Mouse (Mus musculus): ENCODE results near the gene Lingo1. TPM values are rescaled to one million over a fixed set of nuclear protein-coding genes. Genes with fewer than 3 reads are reported as not detected.

Lingo1 gene
- polyA plus RNA-seq, 1 experiment from 2014 or later: 3.2 TPM

DNA sequence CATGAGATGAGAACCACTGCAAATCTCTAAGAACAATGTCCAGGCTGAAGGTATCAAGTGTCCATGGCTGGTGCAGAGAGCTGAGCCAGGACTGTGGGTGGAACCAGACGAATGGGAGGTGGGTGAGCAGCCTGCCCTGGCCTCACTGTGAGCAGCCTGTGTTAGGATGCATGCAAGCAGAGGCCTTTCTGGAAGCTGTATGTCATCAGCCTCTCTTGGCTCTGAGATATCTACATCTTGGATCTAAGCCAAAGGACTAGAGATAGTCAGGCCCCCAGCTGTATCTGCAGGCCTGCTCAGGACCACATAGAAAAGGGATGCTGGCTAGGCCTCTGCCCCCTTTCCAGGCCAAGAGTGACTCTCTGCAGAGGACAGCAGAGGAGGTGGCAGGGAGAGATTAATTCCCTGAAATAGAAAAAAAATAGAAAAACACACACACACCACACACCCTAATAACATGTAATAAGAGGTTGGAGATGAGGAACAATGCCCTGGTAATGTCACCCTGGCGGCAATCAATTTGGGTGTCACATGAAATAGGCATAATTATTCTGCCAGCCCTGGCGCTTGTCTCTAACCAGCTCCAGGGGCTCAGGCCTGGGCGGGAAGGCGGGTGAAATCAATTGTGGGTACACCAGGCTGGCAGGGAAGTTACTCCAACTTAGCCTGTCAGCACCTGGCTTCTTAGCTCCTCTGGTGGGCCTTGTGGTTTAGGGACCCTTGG lies 166.4 kb downstream of the Lingo1 start:
- DNase-seq (ENCODE audit: low spot score) (peak; percentile 33), ATAC-seq (replicated peaks; ENCODE audit: low FRiP score, low read depth) (no peak)
- H3K4me3 ChIP-seq (replicated peaks; ENCODE audit: low read depth, low read length): no peak overlapping the region
- no peaks in the 10 kb centered on the region; the same call in 1 of the 2 replicates for H3K4me1 ChIP-seq (replicated peaks; ENCODE audit: insufficient read depth, low read length)
- H3K27me3 ChIP-seq (ENCODE audit: insufficient read depth, low read length): 0 out of 2 replicates have a peak, but pooled peaks cover 3% of the 10 kb centered on the region
- H3K9me3 ChIP-seq (replicated peaks; ENCODE audit: low read length): no peaks in the 10 kb centered on the region
- no peak for TF ChIP-seq CTCF (IDR thresholded peaks at IDR 0.05; ENCODE audit: low read depth)
- no peak overlapping the region for H3K27ac ChIP-seq
- no peak overlapping the region for H3K9ac ChIP-seq (ENCODE audit: low read depth, low read length)
- 81% methylated on average over 5 of the region's 5 CpGs for WGBS
- H3K4me2 ChIP-seq (ENCODE audit: low read length): no peak overlapping the region
- H3K36me3 ChIP-seq (ENCODE audit: insufficient read depth, low read length): no peaks in the 10 kb centered on the region

DNA sequence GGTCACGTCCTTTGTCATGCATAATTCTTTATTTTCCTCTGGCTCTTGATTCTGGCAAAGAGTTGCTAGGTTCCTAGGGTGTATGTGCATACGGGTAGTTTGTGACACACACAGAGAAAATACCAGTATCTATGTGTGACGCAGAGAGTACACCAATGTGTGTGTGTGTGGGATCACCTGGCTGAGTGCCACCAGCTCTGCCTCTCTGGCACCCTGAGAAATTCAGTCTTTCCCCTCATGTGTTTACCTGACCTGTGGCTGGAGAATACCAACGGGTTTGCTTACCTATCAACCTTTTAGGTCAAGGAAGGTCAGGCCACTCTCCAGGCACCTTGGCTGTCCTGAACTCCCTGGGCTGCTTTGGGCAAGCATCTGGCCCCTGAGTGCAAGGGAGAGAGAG lies 169.0 kb downstream of the Lingo1 start:
- no peaks in the 10 kb centered on the region for H3K36me3 ChIP-seq (ENCODE audit: insufficient read depth, low read length)
- H3K4me2 ChIP-seq (ENCODE audit: low read length): no peak overlapping the region
- H3K4me1 ChIP-seq (replicated peaks; ENCODE audit: insufficient read depth, low read length): no peaks in the 10 kb centered on the region
- no peak overlapping the region for H3K27ac ChIP-seq
- H3K9me3 ChIP-seq (replicated peaks; ENCODE audit: low read length): no peaks in the 10 kb centered on the region
- TF ChIP-seq CTCF (IDR thresholded peaks at IDR 0.05; ENCODE audit: low read depth): no peak
- WGBS: 68% methylated on average over 4 of the region's 4 CpGs
- no peak overlapping the region for H3K4me3 ChIP-seq (replicated peaks; ENCODE audit: low read depth, low read length)
- DNase-seq (ENCODE audit: low spot score) (no peak), ATAC-seq (replicated peaks; ENCODE audit: low FRiP score, low read depth) (no peak)
- H3K9ac ChIP-seq (ENCODE audit: low read depth, low read length): no peak overlapping the region
- no peaks in the 10 kb centered on the region for H3K27me3 ChIP-seq (ENCODE audit: insufficient read depth, low read length)

DNA sequence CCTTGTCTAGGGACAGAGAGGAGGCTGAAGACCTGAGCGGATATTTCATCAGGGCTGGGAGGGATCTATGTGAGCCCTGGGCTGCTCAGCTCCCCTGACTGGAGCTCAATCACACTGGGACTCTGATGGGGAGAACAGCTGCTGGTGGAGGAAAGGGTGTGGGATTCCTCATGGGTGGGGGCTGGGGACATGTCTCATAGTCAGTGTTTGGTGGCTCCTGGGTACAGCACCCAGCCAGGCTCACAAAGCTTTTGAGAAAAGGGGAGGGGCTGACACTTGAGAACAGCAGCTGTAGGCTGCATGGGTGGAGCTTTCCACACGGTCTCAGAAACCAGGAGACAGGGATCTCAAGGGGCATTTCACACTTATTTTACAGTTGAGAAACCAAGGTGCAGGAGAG lies 171.3 kb downstream of the Lingo1 start:
- no peak overlapping the region for H3K4me3 ChIP-seq (replicated peaks; ENCODE audit: low read depth, low read length)
- peaks cover 6% of the 10 kb centered on the region; the same call in 1 of the 2 replicates for H3K27me3 ChIP-seq (ENCODE audit: insufficient read depth, low read length)
- H3K36me3 ChIP-seq (ENCODE audit: insufficient read depth, low read length): no peaks in the 10 kb centered on the region
- no peaks in the 10 kb centered on the region for H3K4me1 ChIP-seq (replicated peaks; ENCODE audit: insufficient read depth, low read length)
- no peak overlapping the region for H3K27ac ChIP-seq
- H3K9ac ChIP-seq (ENCODE audit: low read depth, low read length): no peak overlapping the region
- peak; percentile 47 for DNase-seq (ENCODE audit: low spot score)
- H3K9me3 ChIP-seq (replicated peaks; ENCODE audit: low read length): no peaks in the 10 kb centered on the region
- ATAC-seq (replicated peaks; ENCODE audit: low FRiP score, low read depth): no peak
- TF ChIP-seq CTCF (IDR thresholded peaks at IDR 0.05; ENCODE audit: low read depth): no peak
- no peak overlapping the region for H3K4me2 ChIP-seq (ENCODE audit: low read length)
- WGBS: 51% methylated on average over 2 of the region's 2 CpGs

DNA sequence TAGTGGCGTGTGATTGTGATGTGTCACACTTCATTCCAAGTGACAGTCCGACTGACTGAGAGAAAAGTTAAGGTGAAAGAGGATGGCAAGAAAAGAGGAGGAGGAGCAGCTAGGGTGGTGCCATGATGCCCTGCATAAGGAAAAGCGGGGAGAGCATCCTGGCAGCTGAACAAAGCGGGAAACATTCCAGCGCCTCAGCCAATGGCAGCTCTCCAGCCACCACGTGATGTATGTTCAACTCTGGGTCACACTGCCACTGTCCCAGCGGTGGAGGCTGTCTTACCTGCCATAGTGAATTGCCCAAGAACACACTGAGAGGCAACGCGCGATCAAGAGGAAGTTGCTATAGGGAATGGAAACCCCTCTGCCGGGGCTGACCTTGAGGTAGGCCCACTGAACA lies 172.9 kb downstream of the Lingo1 start:
- no peak for ATAC-seq (replicated peaks; ENCODE audit: low FRiP score, low read depth)
- WGBS: 86% methylated on average over 11 of the region's 11 CpGs
- no peaks in the 10 kb centered on the region for H3K4me1 ChIP-seq (replicated peaks; ENCODE audit: insufficient read depth, low read length)
- no peaks in the 10 kb centered on the region for H3K36me3 ChIP-seq (ENCODE audit: insufficient read depth, low read length)
- no peak for TF ChIP-seq CTCF (IDR thresholded peaks at IDR 0.05; ENCODE audit: low read depth)
- no peak overlapping the region for H3K9ac ChIP-seq (ENCODE audit: low read depth, low read length)
- no peaks in the 10 kb centered on the region for H3K9me3 ChIP-seq (replicated peaks; ENCODE audit: low read length)
- no peak overlapping the region for H3K4me3 ChIP-seq (replicated peaks; ENCODE audit: low read depth, low read length)
- H3K27ac ChIP-seq: no peak overlapping the region
- no peak overlapping the region for H3K4me2 ChIP-seq (ENCODE audit: low read length)
- H3K27me3 ChIP-seq (ENCODE audit: insufficient read depth, low read length): peaks cover 6% of the 10 kb centered on the region; the same call in 1 of the 2 replicates
- no peak for DNase-seq (ENCODE audit: low spot score)

DNA sequence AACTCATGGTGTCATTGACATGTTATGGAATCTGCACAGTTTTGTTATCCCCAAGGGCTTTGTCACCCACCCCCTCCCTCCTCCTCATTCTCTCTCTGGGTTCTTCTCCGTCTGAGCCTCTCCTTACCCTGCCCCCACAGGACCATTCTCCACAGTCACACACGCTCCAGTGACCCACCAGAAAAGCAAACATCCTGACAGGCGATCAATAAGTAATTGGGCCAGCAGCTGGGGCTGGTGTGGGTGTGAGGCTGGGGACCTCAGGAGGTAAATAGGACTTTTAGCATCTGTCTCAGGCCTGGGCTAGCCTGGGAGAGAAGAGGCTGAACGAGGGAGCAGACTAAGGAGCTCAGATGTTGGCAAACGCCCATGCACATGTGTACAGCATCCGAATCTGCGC lies 173.5 kb downstream of the Lingo1 start:
- no peak overlapping the region for H3K4me3 ChIP-seq (replicated peaks; ENCODE audit: low read depth, low read length)
- no peak for ATAC-seq (replicated peaks; ENCODE audit: low FRiP score, low read depth)
- H3K9ac ChIP-seq (ENCODE audit: low read depth, low read length): no peak overlapping the region
- no peak for DNase-seq (ENCODE audit: low spot score)
- no peak for TF ChIP-seq CTCF (IDR thresholded peaks at IDR 0.05; ENCODE audit: low read depth)
- H3K27me3 ChIP-seq (ENCODE audit: insufficient read depth, low read length): peaks cover 6% of the 10 kb centered on the region; the same call in 1 of the 2 replicates
- H3K9me3 ChIP-seq (replicated peaks; ENCODE audit: low read length): no peaks in the 10 kb centered on the region
- H3K36me3 ChIP-seq (ENCODE audit: insufficient read depth, low read length): no peaks in the 10 kb centered on the region
- WGBS: 76% methylated on average over 7 of the region's 7 CpGs
- H3K27ac ChIP-seq: no peak overlapping the region
- H3K4me2 ChIP-seq (ENCODE audit: low read length): no peak overlapping the region
- H3K4me1 ChIP-seq (replicated peaks; ENCODE audit: insufficient read depth, low read length): no peaks in the 10 kb centered on the region

DNA sequence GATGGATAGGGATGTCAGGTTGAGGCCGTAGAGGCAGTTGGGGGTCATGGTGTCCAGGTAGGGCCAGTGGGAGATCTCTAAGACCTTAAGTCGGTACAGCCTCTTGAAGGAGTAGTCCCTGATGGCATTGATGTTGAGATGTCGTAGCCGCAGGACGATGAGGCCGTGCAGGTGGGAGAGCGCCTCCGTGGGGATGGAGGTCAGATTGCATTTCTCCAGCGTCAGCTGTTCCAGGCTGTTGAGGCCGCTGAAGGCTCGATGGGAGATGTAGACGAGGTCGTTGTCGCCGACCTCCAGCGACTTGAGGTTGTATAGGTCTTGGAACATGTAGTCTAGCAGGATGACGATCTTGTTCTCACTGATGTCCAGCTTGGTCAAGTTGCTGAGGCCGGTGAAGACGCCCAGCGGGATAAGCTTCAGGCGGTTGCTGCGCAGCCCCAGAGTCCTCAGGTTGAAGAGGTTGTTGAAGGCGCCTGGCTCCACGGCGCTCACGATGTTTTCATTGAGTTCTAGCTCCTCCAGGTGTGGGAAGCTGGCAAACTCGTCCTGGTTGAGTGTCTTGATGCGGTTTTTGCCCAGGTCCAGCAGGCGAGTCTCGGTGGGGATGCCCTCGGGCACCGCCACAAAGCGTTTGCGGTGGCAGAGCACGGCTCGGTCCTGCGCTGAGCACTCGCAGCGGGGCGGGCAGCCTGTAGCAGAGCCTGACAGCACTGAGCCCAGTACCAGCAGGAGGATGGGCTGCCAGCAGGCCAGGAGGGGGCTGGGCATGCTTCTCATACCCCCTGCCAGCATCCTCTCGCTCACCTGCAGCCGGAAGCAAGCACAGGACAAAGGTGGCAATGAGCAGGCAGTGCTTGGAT lies 175.5 kb downstream of the Lingo1 start:
- ATAC-seq (replicated peaks; ENCODE audit: low FRiP score, low read depth) (no peak), DNase-seq (ENCODE audit: low spot score) (no peak)
- Histone ChIP-seq H3K4me3 (replicated peaks; ENCODE audit: low read depth, low read length) (no peak overlapping the region), H3K9ac (ENCODE audit: low read depth, low read length) (no peak overlapping the region), H3K27ac (no peak overlapping the region), H3K9me3 (replicated peaks; ENCODE audit: low read length) (no peaks in the 10 kb centered on the region), H3K4me2 (ENCODE audit: low read length) (no peak overlapping the region), H3K4me1 (replicated peaks; ENCODE audit: insufficient read depth, low read length) (no peaks in the 10 kb centered on the region), H3K27me3 (ENCODE audit: insufficient read depth, low read length) (peaks cover 6% of the 10 kb centered on the region; the same call in 1 of the 2 replicates), H3K36me3 (ENCODE audit: insufficient read depth, low read length) (no peaks in the 10 kb centered on the region)
- WGBS: 44% methylated on average over 42 of the region's 42 CpGs
- TF ChIP-seq CTCF (IDR thresholded peaks at IDR 0.05; ENCODE audit: low read depth): 0 out of 2 replicates have a peak, but pooled peaks have one; percentile 4

Data from kidney, postnatal 0 days (tissue).